Mouse (Mus musculus) forebrain, embryonic 12.5 days (tissue): ENCODE data around the gene Abhd17c. TPM values are rescaled to one million over a fixed set of nuclear protein-coding genes. Genes with fewer than 3 reads are reported as not detected.
A peak's percentile ranks its signal among the peaks of the same experiment; 100 is the strongest.
"Not testable (repeated sequence)": the region's sequence is repeated elsewhere in the genome, so short reads cannot be mapped to it uniquely, and the experiment has no call there.

Experiments used
- ATAC-seq: fragments of 200-750 bp; cut with Nextera tagmentation; 2 replicates; pipeline ENCODE4 v1.8.0; 2017; ENCODE audit warnings: moderate TSS enrichment; ENCODE audit not compliant: low FRiP score
- H3K27ac ChIP-seq: fragments of 300-500 bp; sonication (generic); 2 replicates; pipeline ENCODE4 v1.5.1; 2016; ENCODE audit warnings: mild to moderate bottlenecking
- H3K27me3 ChIP-seq: fragments of 300-500 bp; sonication (generic); 2 replicates; pipeline ENCODE4 v1.6.1; 2016; ENCODE audit warnings: mild to moderate bottlenecking
- H3K36me3 ChIP-seq: fragments of 300-500 bp; sonication (generic); replicated peaks from 2 replicates; pipeline ENCODE4 v1.6.1; 2016; ENCODE audit warnings: mild to moderate bottlenecking
- H3K4me1 ChIP-seq: fragments of 300-500 bp; sonication (generic); 2 replicates; pipeline ENCODE4 v1.6.1; 2016
- H3K4me2 ChIP-seq: fragments of 300-500 bp; sonication (generic); 2 replicates; pipeline ENCODE4 v1.6.1; 2016; ENCODE audit warnings: mild to moderate bottlenecking, moderate library complexity
- H3K4me3 ChIP-seq: fragments of 300-500 bp; sonication (generic); replicated peaks from 2 replicates; pipeline ENCODE4 v1.5.1; 2016; ENCODE audit warnings: mild to moderate bottlenecking
- H3K9ac ChIP-seq: fragments of 300-500 bp; sonication (generic); 2 replicates; pipeline ENCODE4 v1.6.1; 2016; ENCODE audit warnings: mild to moderate bottlenecking
- H3K9me3 ChIP-seq: fragments of 300-500 bp; sonication (generic); 2 replicates; pipeline ENCODE4 v1.6.1; 2016
- WGBS: fragments of 180-500 bp; shearing (Covaris S2); methylation state at CpG from one replicate; pipeline ENCODE4 v1.1.7; 2016; 5-methylcytosine and 5-hydroxymethylcytosine counted together
- polyA plus RNA-seq: library from polyadenylated mRNA; unstranded; fragments of >200 nt; fragmentation: Nextera tagmentation; extraction: Ambion mirVana; gene quantifications from 2 replicates; pipeline ENCODE4 v1.2.1, GENCODE M21; 2016

The Abhd17c gene
- 37.8 and 71.4 TPM in 2 replicates for polyA plus RNA-seq

- WGBS = under 1% methylated on average over 100 of the region's 109 CpGs
- H3K4me3 ChIP-seq = peak within 1 kb of the TSS; percentile 87
- peaks cover 43% of the 10 kb centered on the region for H3K4me1 ChIP-seq
- H3K9ac ChIP-seq = peak within 1 kb of the TSS; percentile 96
- peak within 1 kb of the TSS; percentile 95 for H3K27ac ChIP-seq
- peak within 1 kb of the TSS; percentile 75 for H3K4me2 ChIP-seq
- peak; percentile 78 for ATAC-seq
- H3K27me3 ChIP-seq = no peaks in the 10 kb centered on the region
- H3K9me3 ChIP-seq = no peaks in the 10 kb centered on the region
- no peaks in the 10 kb centered on the region for H3K36me3 ChIP-seq
Observed at GRCm38 (mm10) chr7:84151001-84151959, at the start of gene Abhd17c. Gene Abhd17c, minus strand, starts transcription at chr7:84151893.

- H3K27me3 ChIP-seq = no peaks in the 10 kb centered on the region
- no peak for ATAC-seq
- no peak overlapping the region for H3K9ac ChIP-seq
- H3K36me3 ChIP-seq = no peaks in the 10 kb centered on the region
- H3K4me3 ChIP-seq = no peak overlapping the region
- H3K27ac ChIP-seq = no peak overlapping the region
- no peak overlapping the region for H3K4me2 ChIP-seq
- H3K4me1 ChIP-seq = no peaks in the 10 kb centered on the region
- H3K9me3 ChIP-seq = no peaks in the 10 kb centered on the region
- 88% methylated on average over 6 of the region's 6 CpGs for WGBS
Observed at GRCm38 (mm10) chr7:84197208-84197860, 45.6 kb upstream of the Abhd17c start.

DNA sequence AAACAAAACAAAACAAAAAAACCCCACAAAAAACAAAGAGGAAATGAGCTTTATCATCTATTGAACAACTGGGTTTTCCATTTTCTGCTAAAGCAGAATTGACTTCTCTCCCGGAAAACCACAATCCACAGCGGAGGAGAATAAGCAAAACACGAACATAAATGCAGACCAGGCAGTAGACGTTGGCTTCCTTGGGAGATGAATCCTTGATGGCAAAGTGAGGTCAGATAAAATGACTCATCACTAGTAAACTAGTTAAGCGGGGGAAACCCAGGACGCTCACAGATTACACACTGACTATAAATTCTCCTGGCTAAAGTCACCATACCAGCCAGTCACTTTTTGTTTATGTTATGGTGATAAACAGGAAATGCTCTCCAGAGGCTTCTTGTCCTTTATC lies 44.5 kb upstream of the Abhd17c start:
- no peak overlapping the region for H3K9ac ChIP-seq
- WGBS = 92% methylated on average over 6 of the region's 6 CpGs
- no peak overlapping the region for H3K4me2 ChIP-seq
- H3K36me3 ChIP-seq = no peaks in the 10 kb centered on the region
- H3K4me1 ChIP-seq = no peaks in the 10 kb centered on the region
- no peaks in the 10 kb centered on the region for H3K9me3 ChIP-seq
- H3K27me3 ChIP-seq = no peaks in the 10 kb centered on the region
- no peak overlapping the region for H3K4me3 ChIP-seq
- ATAC-seq = no peak
- H3K27ac ChIP-seq = no peak overlapping the region

DNA sequence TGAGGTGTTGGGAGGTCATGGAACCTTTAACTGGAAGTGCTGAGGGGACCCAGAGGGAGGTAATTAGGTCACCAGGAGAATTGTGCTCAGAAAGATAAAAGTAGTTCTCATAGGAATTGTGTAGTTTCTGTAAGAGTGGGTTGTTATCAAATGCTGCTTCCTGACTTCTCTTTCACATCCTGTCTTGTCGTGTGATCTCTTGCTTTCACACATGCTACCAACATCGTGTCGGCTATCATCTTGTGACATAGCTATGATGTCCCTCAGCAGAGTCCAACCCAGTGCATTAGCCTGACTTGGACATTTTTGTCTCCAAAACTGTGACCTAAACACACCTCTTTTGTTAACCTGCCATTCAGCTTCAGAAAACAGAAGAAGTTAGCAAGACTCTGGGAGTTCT lies 40.6 kb upstream of the Abhd17c start:
- ATAC-seq = no peak
- 92% methylated on average over 3 of the region's 3 CpGs for WGBS
- no peaks in the 10 kb centered on the region for H3K36me3 ChIP-seq

GRCm38 (mm10) chr7:84191476-84191875 lies 39.8 kb upstream of the Abhd17c start:
- no peak overlapping the region for H3K27ac ChIP-seq
- WGBS = 87% methylated on average over 2 of the region's 2 CpGs
- ATAC-seq = no peak

More for the DNA sequence above, 40.6 kb upstream of the Abhd17c start:
- Histone ChIP-seq H3K4me2 (no peak overlapping the region), H3K27me3 (no peaks in the 10 kb centered on the region), H3K27ac (no peak overlapping the region), H3K9ac (no peak overlapping the region), H3K9me3 (no peaks in the 10 kb centered on the region), H3K4me1 (no peaks in the 10 kb centered on the region), H3K4me3 (no peak overlapping the region)

DNA sequence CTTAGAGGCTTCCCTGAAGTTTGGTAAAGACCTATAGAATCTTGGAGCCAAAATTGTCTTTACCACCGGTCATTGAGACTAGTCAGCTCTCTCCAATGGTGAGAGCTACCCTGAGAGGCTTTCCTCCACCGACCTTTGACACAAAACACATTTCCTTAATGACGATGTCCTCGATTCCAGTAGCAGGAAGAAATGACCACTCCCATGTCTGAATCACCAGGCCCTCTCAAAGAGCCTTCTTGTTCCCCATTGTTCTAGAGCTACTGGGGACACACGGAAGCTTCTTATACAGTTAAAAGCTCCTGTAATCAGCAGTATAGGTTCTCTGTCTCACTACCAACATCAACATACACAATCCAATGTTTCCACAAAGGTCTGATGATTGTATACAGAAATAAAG lies 36.5 kb upstream of the Abhd17c start:
- Histone ChIP-seq H3K9me3 (no peaks in the 10 kb centered on the region), H3K4me2 (no peak overlapping the region), H3K9ac (no peak overlapping the region), H3K27ac (no peak overlapping the region), H3K4me3 (no peak overlapping the region), H3K4me1 (no peaks in the 10 kb centered on the region), H3K27me3 (no peaks in the 10 kb centered on the region), H3K36me3 (no peaks in the 10 kb centered on the region)
- ATAC-seq = no peak
- 79% methylated on average over 5 of the region's 5 CpGs for WGBS

More at GRCm38 (mm10) chr7:84191476-84191875, 39.8 kb upstream of the Abhd17c start:
- Histone ChIP-seq H3K4me1 (no peaks in the 10 kb centered on the region), H3K4me2 (no peak overlapping the region), H3K9me3 (no peaks in the 10 kb centered on the region), H3K9ac (no peak overlapping the region), H3K36me3 (no peaks in the 10 kb centered on the region), H3K4me3 (no peak overlapping the region), H3K27me3 (no peaks in the 10 kb centered on the region)

- Histone ChIP-seq H3K4me3 (no peak overlapping the region), H3K27ac (no peak overlapping the region), H3K9ac (no peak overlapping the region), H3K36me3 (no peaks in the 10 kb centered on the region), H3K4me1 (no peaks in the 10 kb centered on the region), H3K27me3 (no peaks in the 10 kb centered on the region), H3K9me3 (no peaks in the 10 kb centered on the region), H3K4me2 (no peak overlapping the region)
- WGBS = 73% methylated on average over 4 of the region's 4 CpGs
- ATAC-seq = no peak
Observed at GRCm38 (mm10) chr7:84185196-84185595, 33.5 kb upstream of the Abhd17c start.

GRCm38 (mm10) chr7:84184703-84185102 lies 33.0 kb upstream of the Abhd17c start:
- Histone ChIP-seq H3K4me1 (no peaks in the 10 kb centered on the region), H3K4me3 (no peak overlapping the region), H3K9me3 (no peaks in the 10 kb centered on the region), H3K9ac (no peak overlapping the region), H3K4me2 (no peak overlapping the region), H3K27me3 (no peaks in the 10 kb centered on the region), H3K27ac (no peak overlapping the region), H3K36me3 (no peaks in the 10 kb centered on the region)
- WGBS = 82% methylated on average over 3 of the region's 3 CpGs
- ATAC-seq = no peak

GRCm38 (mm10) chr7:84178809-84179208 lies 27.1 kb upstream of the Abhd17c start:
- H3K4me2 ChIP-seq, H3K27me3 ChIP-seq, H3K36me3 ChIP-seq, H3K4me1 ChIP-seq, H3K4me3 ChIP-seq, H3K9me3 ChIP-seq, H3K9ac ChIP-seq, H3K27ac ChIP-seq, ATAC-seq: not testable (repeated sequence)
- WGBS = 98% methylated on average over 2 of the region's 2 CpGs

GRCm38 (mm10) chr7:84174655-84175448 lies 23.2 kb upstream of the Abhd17c start:
- no peaks in the 10 kb centered on the region for H3K9me3 ChIP-seq
- ATAC-seq = no peak
- 89% methylated on average over 11 of the region's 11 CpGs for WGBS

GRCm38 (mm10) chr7:84173394-84173793 lies 21.7 kb upstream of the Abhd17c start:
- Histone ChIP-seq H3K9me3 (no peaks in the 10 kb centered on the region), H3K4me2 (no peak overlapping the region)
- 91% methylated on average over 4 of the region's 4 CpGs for WGBS

More at GRCm38 (mm10) chr7:84174655-84175448, 23.2 kb upstream of the Abhd17c start:
- Histone ChIP-seq H3K27me3 (no peaks in the 10 kb centered on the region), H3K27ac (no peak overlapping the region), H3K9ac (no peak overlapping the region), H3K4me1 (no peaks in the 10 kb centered on the region), H3K36me3 (no peaks in the 10 kb centered on the region), H3K4me3 (no peak overlapping the region), H3K4me2 (no peak overlapping the region)

More at GRCm38 (mm10) chr7:84173394-84173793, 21.7 kb upstream of the Abhd17c start:
- Histone ChIP-seq H3K9ac (no peak overlapping the region), H3K27ac (no peak overlapping the region), H3K36me3 (no peaks in the 10 kb centered on the region), H3K4me3 (no peak overlapping the region), H3K27me3 (no peaks in the 10 kb centered on the region), H3K4me1 (no peaks in the 10 kb centered on the region)
- ATAC-seq = no peak
